Mouse (Mus musculus) frontal cortex, postnatal 14 days (tissue): ENCODE data around the gene Ss18l1.
A peak's percentile ranks its signal among the peaks of the same experiment; 100 is the strongest.

ENCODE experiments used
- DNase-seq, 2 experiments: peaks; one replicate each; pipeline ENCODE4 v3.0.0; 2022; ENCODE audit warnings: low spot score in 2 of 2

The Ss18l1 gene

DNA sequence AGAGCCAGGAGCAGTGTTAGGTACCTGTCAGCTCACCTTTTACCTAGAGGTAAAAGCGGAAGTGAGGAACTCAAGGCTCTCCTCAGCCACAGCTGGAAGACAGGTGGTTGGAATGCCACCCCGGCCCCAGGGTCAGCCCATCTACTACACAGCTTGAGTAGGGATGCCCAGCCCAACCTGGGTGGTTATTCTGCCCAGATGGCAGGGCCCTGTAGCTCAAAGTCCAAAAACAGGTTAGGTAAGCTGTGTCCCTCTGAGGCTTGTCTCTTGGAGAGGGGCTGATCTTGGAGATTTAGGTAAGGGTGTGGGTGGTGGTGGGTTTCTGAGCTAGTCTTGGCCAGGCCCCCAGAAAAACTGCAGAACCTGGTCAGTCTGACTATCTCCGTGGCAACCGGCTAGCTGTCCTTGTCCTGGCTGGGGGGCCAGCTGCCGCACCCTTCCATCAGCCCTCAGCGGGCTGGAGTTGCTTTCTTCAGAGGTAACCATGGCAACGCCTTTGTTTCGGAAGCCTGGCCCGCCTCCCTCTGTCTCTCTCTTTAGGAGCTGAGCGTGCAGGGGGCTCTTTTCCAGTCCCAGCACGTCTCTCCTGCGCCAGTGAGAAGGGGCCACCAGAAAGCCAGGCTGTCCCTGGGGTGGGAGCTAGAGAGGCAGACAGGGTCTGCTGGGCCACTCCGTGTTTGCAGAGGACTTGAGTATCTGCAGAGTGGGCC lies 75.3 kb downstream of the Ss18l1 start:
- DNase-seq = peak; percentile 47 to 65

GRCm38 (mm10) chr2:180118661-180119438 lies 76.5 kb downstream of the Ss18l1 start, which contains the start of gene Osbpl2:
Osbpl2 (plus strand) TSS chr2:180119306.
- peak; percentile 100 for DNase-seq
